Mouse (Mus musculus): ENCODE data around the gene Pex5l. TPM values are rescaled to one million over a fixed set of nuclear protein-coding genes. Genes with fewer than 3 reads are reported as not detected.

The Pex5l gene
- polyA plus RNA-seq, 1 experiment from 2014 or later, result not detected

DNA sequence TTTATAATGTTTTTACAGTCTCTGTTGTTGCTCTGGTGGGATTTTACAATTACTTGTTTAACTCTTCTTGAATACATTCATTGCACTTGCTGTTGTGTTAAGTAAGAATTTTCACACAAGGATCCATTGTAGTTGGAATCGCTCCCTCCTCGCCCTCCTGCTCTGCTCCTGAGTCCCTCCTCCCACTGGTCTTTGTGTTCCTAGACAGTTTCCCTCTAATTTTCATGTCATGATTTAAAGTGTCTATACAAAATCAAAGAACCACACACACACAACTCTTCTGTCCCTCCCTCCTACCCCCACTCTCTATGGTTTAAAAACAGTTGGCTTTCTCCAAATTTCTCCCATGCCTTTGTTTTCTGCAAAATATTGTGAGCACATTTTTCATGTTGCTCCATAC is 81.6 kb downstream of the Pex5l start:
- H3K27me3 ChIP-seq (replicated peaks), result no peaks in the 10 kb centered on the region
- no peaks in the 10 kb centered on the region for H3K9me3 ChIP-seq
- H3K36me3 ChIP-seq, result no peaks in the 10 kb centered on the region
- 78% methylated on average over 2 of the region's 2 CpGs for WGBS
- H3K27ac ChIP-seq (replicated peaks), result no peak overlapping the region
- no peak overlapping the region for H3K4me2 ChIP-seq
- H3K4me1 ChIP-seq, result no peaks in the 10 kb centered on the region
- ATAC-seq (ENCODE audit: extremely low read depth, insufficient number of reproducible peaks, low FRiP score, low TSS enrichment), result no peak
- no peak overlapping the region for H3K4me3 ChIP-seq
- H3K9ac ChIP-seq, result no peak overlapping the region

DNA sequence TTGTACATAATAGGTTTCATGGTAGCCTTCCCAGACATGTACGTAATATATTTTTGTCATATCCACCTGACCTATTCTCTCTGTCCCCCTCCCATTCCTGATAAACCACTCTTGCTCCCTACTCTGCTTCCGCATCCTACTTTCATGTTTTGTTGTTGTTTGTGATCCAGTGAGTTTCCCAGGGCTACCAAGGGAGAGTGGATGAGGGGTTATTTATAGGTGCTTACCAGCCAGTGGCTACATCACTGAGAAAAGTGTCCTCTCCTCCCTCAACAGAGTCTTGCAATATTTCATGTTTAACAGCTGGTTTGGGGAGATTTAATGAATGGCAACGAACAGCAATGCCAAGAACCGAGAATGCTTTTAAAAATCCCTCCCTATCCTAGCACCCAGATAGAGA is 82.0 kb downstream of the Pex5l start:
- 73% methylated on average over 4 of the region's 4 CpGs for WGBS
- Histone ChIP-seq H3K36me3 (no peaks in the 10 kb centered on the region), H3K9me3 (no peaks in the 10 kb centered on the region), H3K4me3 (no peak overlapping the region), H3K9ac (no peak overlapping the region), H3K4me2 (no peak overlapping the region), H3K4me1 (no peaks in the 10 kb centered on the region), H3K27ac (replicated peaks) (no peak overlapping the region), H3K27me3 (replicated peaks) (no peaks in the 10 kb centered on the region)
- no peak for ATAC-seq (ENCODE audit: extremely low read depth, insufficient number of reproducible peaks, low FRiP score, low TSS enrichment)

DNA sequence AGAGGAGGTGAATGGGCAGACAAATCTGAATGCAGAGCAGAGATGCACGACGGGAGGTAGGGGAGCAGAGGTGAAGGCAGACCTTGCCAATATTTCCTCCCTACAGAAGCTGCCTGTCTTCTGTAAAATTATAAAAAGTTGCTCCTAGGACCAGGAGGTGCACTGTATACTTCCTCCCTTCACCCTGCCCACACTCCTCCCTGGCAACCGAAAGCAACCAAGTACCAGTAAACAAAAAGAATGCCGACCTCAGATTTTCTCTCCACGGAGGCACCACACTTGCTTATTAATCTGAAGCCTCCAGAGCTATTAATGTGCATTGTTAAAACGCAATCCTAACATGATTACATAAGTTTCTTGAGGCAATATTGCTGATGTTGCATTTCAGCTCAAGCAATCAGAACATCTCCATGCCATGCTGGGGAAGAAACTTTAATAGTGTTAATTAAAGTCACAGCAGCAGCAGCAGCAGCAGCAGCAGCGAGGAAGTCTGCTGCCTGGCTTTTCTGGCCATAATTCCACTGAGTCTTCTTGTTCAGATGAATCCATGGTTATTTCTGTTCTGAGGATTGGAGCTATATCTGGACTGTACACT is 82.6 kb downstream of the Pex5l start:
- no peak overlapping the region for H3K27ac ChIP-seq (replicated peaks)
- H3K27me3 ChIP-seq (replicated peaks), result no peaks in the 10 kb centered on the region
- ATAC-seq (ENCODE audit: extremely low read depth, insufficient number of reproducible peaks, low FRiP score, low TSS enrichment), result no peak
- H3K4me3 ChIP-seq, result no peak overlapping the region
- H3K9ac ChIP-seq, result no peak overlapping the region
- no peak overlapping the region for H3K4me2 ChIP-seq
- no peaks in the 10 kb centered on the region for H3K4me1 ChIP-seq
- H3K9me3 ChIP-seq, result no peaks in the 10 kb centered on the region
- H3K36me3 ChIP-seq, result no peaks in the 10 kb centered on the region
- 55% methylated on average over 7 of the region's 7 CpGs for WGBS

- no peaks in the 10 kb centered on the region for H3K27me3 ChIP-seq (replicated peaks)
- H3K4me2 ChIP-seq, result no peak overlapping the region
- WGBS, result 62% methylated on average over 5 of the region's 5 CpGs
- ATAC-seq (ENCODE audit: extremely low read depth, insufficient number of reproducible peaks, low FRiP score, low TSS enrichment), result no peak
- H3K27ac ChIP-seq (replicated peaks), result no peak overlapping the region
- no peaks in the 10 kb centered on the region for H3K4me1 ChIP-seq
- no peak overlapping the region for H3K4me3 ChIP-seq
- no peaks in the 10 kb centered on the region for H3K36me3 ChIP-seq
- no peak overlapping the region for H3K9ac ChIP-seq
- H3K9me3 ChIP-seq, result no peaks in the 10 kb centered on the region
Observed at GRCm38 (mm10) chr3:33048304-33048703, 94.7 kb downstream of the Pex5l start.

- Histone ChIP-seq H3K9me3 (no peaks in the 10 kb centered on the region), H3K4me1 (no peaks in the 10 kb centered on the region), H3K27ac (replicated peaks) (no peak overlapping the region), H3K9ac (no peak overlapping the region), H3K4me2 (no peak overlapping the region), H3K27me3 (replicated peaks) (no peaks in the 10 kb centered on the region), H3K4me3 (no peak overlapping the region), H3K36me3 (no peaks in the 10 kb centered on the region)
- WGBS, result 70% methylated on average over 6 of the region's 6 CpGs
- no peak for ATAC-seq (ENCODE audit: extremely low read depth, insufficient number of reproducible peaks, low FRiP score, low TSS enrichment)
Observed at GRCm38 (mm10) chr3:33044799-33045106, 98.3 kb downstream of the Pex5l start.

DNA sequence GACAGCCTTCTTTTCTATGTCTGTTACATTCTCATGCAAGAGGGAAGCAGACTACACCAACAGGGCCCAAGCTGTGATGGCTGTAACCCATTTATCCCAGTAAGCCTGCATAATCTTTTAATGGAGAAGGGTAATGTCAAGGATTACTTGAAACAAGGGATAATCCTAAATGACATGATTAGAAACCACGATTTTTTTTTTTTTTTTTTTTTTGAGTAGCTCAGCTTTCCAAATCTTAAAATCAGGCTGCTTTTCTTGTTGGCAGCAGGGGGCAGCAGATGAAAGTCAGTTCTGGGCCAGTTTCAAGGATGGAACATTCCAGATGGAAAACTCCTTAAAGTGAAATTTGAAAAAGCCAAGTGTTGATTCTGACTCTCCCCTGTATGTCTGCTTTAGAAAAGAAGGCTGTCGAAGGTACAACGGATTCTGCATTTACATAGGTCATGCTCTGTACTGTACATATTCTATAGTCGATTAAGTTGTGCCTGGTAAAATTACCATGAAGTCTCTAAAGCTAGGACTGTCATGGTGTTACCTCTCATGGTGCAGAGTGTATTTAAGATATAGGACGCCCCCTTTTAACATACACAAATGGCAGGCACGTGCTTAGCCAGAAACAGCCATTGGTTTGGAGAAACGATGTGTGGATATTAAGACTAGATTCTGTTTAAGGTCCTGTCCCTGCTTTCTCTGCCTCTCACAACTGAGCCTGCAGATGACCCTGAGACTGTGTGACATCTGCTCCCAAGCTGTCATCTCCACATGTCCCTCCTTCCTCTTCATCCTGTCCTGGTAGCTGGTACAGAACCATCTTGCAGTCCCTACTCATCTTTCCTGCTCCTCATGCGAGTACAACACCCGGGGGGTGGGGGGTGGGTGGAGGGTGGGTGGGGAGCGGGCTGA is 98.9 kb downstream of the Pex5l start:
- Histone ChIP-seq H3K27ac (replicated peaks) (no peak overlapping the region), H3K9me3 (no peaks in the 10 kb centered on the region), H3K4me2 (no peak overlapping the region), H3K4me1 (no peaks in the 10 kb centered on the region), H3K36me3 (no peaks in the 10 kb centered on the region), H3K9ac (no peak overlapping the region), H3K27me3 (replicated peaks) (no peaks in the 10 kb centered on the region), H3K4me3 (no peak overlapping the region)
- no peak for ATAC-seq (ENCODE audit: extremely low read depth, insufficient number of reproducible peaks, low FRiP score, low TSS enrichment)
- 65% methylated on average over 10 of the region's 10 CpGs for whole genome bisulfite sequencing

- H3K36me3 ChIP-seq, result no peaks in the 10 kb centered on the region
- 38% methylated on average over 5 of the region's 5 CpGs for WGBS
- no peak overlapping the region for H3K4me2 ChIP-seq
- no peaks in the 10 kb centered on the region for H3K4me1 ChIP-seq
- H3K9ac ChIP-seq, result no peak overlapping the region
- no peaks in the 10 kb centered on the region for H3K27me3 ChIP-seq (replicated peaks)
- ATAC-seq (ENCODE audit: extremely low read depth, insufficient number of reproducible peaks, low FRiP score, low TSS enrichment), result no peak
- no peaks in the 10 kb centered on the region for H3K9me3 ChIP-seq
- no peak overlapping the region for H3K27ac ChIP-seq (replicated peaks)
- H3K4me3 ChIP-seq, result no peak overlapping the region
Observed at GRCm38 (mm10) chr3:33024566-33024965, 118.5 kb downstream of the Pex5l start.

DNA sequence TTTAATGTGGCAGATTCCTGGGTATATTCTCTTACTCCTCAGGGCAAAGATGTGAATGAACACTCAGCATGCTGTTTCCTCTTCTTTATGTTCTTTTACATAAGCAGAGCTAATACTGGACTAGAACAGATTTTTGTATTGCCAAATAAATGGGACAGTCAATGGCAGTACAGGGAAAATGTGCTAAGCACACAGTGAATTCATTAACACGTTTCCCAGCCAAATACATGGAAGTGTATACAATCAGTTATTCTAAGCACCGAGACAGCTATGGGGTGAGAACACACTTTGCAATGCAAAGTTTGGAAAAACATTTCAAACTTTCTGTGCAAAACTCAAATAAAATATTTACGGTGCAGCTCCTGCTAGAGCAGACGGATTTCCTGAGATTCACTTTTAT is 139.1 kb downstream of the Pex5l start:
- H3K36me3 ChIP-seq, result no peaks in the 10 kb centered on the region
- no peaks in the 10 kb centered on the region for H3K9me3 ChIP-seq
- H3K27ac ChIP-seq (replicated peaks), result no peak overlapping the region
- no peak overlapping the region for H3K4me2 ChIP-seq
- ATAC-seq (ENCODE audit: extremely low read depth, insufficient number of reproducible peaks, low FRiP score, low TSS enrichment), result no peak
- WGBS, result 78% methylated on average over 4 of the region's 4 CpGs
- H3K4me1 ChIP-seq, result no peaks in the 10 kb centered on the region
- no peak overlapping the region for H3K9ac ChIP-seq
- H3K27me3 ChIP-seq (replicated peaks), result no peaks in the 10 kb centered on the region
- H3K4me3 ChIP-seq, result no peak overlapping the region

DNA sequence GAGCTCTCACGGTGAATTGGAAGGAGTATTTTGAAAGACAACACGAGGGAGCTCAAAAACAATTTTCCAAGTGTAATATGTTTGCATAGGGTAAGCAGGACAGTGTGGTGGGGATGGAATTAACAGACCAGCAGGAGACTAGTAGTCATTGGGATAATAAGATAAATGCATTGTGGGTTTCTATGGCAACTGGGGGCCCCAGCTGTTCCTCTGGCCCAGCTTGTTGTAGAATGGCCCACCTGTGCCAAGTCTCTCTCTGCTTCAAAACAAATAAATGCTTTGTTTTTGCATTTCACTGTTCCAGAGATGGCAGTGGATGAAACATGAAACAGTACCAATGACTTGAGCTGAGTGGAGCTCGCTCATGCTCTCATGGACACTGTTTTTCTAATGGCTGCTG is 141.3 kb downstream of the Pex5l start:
- no peaks in the 10 kb centered on the region for H3K27me3 ChIP-seq (replicated peaks)
- no peaks in the 10 kb centered on the region for H3K4me1 ChIP-seq
- WGBS, result 74% methylated on average over 3 of the region's 3 CpGs
- no peaks in the 10 kb centered on the region for H3K36me3 ChIP-seq
- ATAC-seq (ENCODE audit: extremely low read depth, insufficient number of reproducible peaks, low FRiP score, low TSS enrichment), result no peak
- no peak overlapping the region for H3K9ac ChIP-seq
- no peak overlapping the region for H3K4me3 ChIP-seq
- no peaks in the 10 kb centered on the region for H3K9me3 ChIP-seq
- no peak overlapping the region for H3K27ac ChIP-seq (replicated peaks)
- no peak overlapping the region for H3K4me2 ChIP-seq

DNA sequence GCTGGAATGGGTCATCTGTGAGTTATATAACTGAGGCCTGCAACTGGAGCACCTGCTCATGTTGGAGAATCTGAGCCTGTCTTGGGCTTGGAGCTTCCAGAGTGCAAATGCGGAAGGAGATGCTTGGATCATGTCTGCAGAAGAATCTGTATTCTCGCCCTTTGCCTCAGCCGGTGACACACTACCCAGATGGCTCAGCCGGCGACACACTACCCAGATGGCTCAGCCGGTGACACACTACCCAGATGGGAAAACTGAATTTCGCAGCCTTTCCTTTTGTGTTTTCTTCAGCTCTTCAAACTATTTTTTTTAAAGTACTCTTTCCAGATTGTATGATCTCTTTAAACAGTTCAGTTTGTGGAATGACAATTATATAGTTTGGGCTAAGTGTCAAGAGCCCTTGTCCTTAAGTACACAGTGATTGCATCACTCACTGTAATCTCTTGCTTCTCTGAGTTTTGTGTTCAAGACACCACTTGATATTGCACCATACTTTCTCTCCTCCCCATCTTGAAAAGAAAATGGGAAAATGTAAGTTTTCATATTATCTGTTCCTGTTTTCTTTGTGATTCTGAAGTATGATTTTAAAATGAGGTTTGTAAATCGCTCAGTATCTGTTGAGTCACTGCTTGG is 142.5 kb downstream of the Pex5l start:
- no peak overlapping the region for H3K9ac ChIP-seq
- H3K9me3 ChIP-seq, result no peaks in the 10 kb centered on the region
- no peak for ATAC-seq (ENCODE audit: extremely low read depth, insufficient number of reproducible peaks, low FRiP score, low TSS enrichment)

DNA sequence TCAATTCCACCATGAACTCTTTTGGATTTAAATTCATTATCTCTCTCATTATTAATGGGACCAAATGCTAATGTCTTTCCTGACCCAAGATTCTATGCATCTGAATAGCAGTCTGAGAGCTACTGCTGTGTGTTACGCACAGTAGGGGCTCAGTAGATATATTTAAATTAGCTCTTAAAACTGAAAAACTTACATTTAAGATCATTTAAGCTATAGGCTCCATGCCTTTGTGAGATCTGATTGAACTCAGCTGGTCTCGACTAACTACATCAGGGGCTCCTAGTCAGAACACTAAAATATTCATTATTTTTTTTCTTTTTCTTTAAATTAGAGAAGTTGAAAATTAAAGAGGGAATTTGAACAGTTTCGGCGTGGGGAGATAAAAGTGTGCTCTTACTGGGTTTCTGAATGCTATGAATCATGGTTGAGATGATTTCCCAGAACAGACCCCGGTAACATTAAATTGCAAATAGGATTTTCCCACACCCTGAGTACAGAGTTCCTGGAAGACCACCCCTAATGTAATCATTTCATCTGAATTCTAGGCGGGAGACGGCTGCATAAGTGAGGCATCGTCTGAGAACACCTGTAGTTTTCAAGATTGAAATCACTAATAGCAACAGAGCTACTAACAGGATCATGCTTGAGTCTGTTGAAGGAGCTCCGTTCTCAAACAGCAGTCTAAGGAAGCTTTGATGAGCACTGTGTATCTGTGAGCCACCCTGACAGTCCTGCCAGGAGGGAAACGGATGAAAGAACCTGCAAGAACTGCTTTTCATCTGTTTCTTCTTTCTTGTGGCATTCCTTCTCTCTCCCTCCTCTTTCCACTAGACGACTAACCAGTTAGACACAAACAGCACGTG is 151.1 kb downstream of the Pex5l start:
- Histone ChIP-seq H3K9me3 (no peaks in the 10 kb centered on the region), H3K9ac (no peak overlapping the region), H3K36me3 (no peaks in the 10 kb centered on the region), H3K4me1 (no peaks in the 10 kb centered on the region), H3K4me2 (no peak overlapping the region), H3K27ac (replicated peaks) (no peak overlapping the region), H3K4me3 (no peak overlapping the region), H3K27me3 (replicated peaks) (no peaks in the 10 kb centered on the region)
- no peak for ATAC-seq (ENCODE audit: extremely low read depth, insufficient number of reproducible peaks, low FRiP score, low TSS enrichment)
- 72% methylated on average over 12 of the region's 12 CpGs for WGBS

More for the DNA sequence above, 142.5 kb downstream of the Pex5l start:
- H3K4me1 ChIP-seq, result no peaks in the 10 kb centered on the region
- no peak overlapping the region for H3K4me2 ChIP-seq
- WGBS, result 80% methylated on average over 8 of the region's 8 CpGs
- H3K27ac ChIP-seq (replicated peaks), result no peak overlapping the region
- no peaks in the 10 kb centered on the region for H3K36me3 ChIP-seq
- H3K27me3 ChIP-seq (replicated peaks), result no peaks in the 10 kb centered on the region
- no peak overlapping the region for H3K4me3 ChIP-seq

Data from heart, embryonic 13.5 days (tissue).